Mouse (Mus musculus): Measurements from ENCODE around the gene Gm20671. TPM values are rescaled to one million over a fixed set of nuclear protein-coding genes. Genes with fewer than 3 reads are reported as not detected.
"Not testable (repeated sequence)": the region's sequence is repeated elsewhere in the genome, so short reads cannot be mapped to it uniquely, and the experiment has no call there.

The Gm20671 gene
- not detected in 2 replicates for polyA plus RNA-seq (2015; fragmentation: Nextera tagmentation; extraction: Ambion mirVana)

- no peak for DNase-seq (ENCODE audit: low spot score)
Measured at GRCm38 (mm10) chr5:32827009-32827408, at the start of gene Gm20671. Gm20671 (minus strand) TSS chr5:32827109.

DNA sequence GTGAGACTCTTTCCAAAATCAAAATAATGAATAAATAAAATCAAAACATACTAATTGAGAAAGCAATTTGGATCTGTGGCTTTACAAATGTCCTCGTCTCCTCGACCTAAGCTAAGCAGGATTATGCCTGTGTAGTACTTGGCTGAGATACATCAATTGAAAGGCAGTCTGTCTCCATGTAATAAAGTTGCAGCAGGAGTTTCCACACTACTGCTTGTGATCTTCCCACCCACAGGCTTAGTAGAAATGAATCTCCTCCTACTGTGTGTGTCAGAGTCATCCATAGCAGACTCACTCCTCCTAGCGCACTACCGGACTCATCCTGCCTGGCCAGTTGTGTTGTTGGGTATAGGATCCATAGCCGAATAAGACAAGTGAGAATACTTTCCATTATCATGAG lies 45.4 kb upstream of the Gm20671 start:
- no peak for DNase-seq (ENCODE audit: low spot score)

DNA sequence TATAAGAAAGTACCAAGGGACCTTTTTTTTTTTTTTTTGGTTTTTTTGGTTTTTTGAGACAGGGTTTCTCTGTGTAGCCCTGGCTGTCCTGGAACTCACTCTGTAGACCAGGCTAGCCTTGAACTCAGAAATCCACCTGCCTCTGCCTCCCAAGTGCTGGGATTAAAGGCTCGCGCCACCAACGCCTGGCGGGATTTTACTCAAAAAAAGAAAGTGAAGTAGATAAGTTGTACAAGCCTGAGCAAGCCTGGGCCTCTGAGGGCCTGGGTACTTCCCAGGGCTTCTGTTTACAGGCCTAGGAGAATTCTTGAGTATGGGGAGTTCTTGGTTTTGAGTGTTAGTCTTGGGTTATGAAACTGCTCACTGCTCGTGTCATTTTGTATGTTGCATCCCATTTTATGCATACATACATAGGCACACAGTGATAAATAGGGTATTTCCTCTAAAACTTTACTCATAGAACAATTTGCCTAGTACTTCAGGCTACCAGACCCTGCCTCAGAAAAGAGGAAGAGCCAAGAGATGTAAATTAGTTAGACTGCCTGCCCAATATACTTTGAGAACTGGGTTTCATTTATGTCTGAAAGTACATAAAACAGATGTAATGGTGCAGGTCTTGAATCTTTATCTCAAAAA lies 42.6 kb upstream of the Gm20671 start:
- no peak for DNase-seq (ENCODE audit: low spot score)

DNA sequence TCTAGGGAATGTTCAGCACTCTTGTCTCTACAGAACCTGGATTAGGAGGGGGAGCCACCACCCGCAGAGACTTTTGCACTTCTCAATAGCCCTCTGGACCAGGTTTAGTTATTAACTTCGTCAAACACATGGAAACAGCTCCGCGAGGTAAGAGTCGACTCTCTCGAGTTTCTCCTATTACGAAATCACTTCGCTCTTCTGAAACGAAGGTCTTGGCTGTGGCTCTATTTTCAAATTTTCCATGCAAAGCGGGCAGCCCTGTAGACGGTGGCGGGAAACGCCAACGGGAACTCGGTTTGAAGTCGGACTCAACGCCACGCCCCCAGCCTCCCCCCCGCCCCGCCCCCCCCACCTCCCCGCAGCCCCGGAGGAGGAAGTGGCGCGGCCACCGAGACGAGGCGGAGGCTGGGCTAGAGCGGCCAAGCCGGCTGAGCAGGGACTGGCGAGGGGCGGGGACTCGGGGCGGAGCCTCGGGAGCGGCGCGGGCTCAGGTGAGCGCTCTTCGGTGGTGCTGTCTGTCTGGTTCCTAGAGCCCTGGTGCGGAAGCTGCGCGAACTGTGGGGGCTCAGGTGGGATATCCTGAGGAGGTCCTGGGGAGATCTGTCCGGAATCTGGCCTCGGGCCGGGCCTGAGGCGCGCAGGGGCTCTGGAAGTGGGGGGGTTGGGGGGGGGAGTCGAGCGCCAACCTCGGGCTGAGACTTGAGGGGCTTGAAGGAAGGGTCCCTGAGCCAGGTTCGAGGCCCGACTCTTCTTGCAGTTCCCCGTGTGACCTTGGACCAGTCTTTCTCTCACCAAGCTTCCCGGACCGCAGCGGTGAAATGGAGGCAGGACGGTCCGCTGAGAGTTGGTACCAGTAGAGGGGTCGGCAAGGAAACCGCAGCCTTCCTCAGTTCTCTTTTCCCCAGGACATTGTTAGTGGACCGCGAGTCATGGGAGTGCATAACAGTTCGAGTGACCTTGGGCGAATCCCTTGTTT lies 36.6 kb upstream of the Gm20671 start, which contains the start of gene Depdc5:
Gene Depdc5, plus strand, starts transcription at position 449 of the 976 bp plus-strand sequence.
- peak; percentile 94 for DNase-seq (ENCODE audit: low spot score)

DNA sequence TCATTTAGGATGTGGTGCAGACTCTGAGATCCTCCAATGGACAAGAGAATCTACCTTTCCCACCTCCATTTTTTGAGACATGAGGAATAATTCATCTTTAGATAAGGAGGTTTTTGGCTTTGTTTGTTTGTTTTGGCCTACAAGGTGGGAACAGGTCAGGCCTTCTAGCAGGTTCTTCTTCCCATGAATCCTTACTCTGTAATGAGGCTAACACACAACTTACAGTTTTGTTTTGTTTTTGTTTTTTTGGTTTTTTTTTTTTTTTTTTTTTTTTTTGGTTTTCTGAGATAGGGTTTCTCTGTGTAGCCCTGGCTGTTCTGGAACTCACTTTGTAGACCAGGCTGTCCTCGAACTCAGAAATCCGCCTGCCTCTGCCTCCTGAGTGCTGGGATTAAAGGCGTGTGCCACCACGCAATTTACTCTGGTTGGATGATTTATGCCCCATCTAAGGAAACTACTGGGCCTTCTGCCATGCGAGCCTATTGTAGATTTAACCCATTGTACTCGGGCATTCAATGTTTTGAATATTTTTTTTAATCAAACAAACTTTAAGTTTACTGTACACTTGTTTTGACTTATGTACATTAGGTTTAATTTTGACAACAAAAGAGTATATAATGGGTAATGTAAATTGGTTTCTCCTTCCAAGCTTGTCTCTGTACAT lies 35.7 kb upstream of the Gm20671 start:
- no peak for DNase-seq (ENCODE audit: low spot score)

GRCm38 (mm10) chr5:32861082-32861481 lies 34.2 kb upstream of the Gm20671 start:
- DNase-seq (ENCODE audit: low spot score): no peak

DNA sequence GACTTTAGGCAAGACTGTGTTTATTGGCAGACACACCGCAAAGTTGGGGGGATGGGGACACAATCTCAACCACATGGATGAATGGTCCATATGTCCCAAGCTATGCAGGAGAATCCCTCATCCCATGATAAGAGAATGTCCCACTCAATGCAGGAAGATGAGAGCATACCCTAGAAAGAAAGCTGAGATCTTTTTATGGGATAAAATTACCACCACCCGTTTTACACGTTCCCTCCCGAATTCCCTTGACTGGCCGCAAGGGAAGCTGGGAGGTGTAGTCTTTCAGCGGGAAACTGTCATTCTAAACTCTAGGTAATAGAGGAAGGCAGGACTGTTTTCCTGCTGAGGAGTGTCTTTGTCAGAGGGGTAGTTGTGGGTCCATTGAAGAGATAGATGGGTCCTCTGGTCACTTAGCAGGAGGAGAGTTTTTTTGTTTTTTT lies 30.9 kb upstream of the Gm20671 start:
- peak; percentile 27 for DNase-seq (ENCODE audit: low spot score)

DNA sequence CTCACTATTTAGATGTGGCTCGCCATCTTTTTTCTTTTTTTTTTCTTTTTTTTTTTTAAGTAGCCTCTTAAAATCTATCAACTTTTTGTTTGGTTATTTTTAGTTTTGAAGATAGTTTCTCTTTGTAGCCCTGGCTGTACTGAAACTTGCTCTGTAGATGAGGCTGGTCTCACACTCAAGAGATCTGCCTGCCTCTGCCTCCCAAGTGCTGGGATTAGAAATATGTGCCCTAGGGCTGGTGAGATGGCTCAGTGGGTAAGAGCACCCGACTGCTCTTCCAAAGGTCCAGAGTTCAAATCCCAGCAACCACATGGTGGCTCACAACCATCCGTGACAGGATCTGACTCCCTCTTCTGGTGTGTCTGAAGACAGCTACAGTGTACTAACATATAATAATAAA lies 28.4 kb upstream of the Gm20671 start:
- DNase-seq (ENCODE audit: low spot score): not testable (repeated sequence)

DNA sequence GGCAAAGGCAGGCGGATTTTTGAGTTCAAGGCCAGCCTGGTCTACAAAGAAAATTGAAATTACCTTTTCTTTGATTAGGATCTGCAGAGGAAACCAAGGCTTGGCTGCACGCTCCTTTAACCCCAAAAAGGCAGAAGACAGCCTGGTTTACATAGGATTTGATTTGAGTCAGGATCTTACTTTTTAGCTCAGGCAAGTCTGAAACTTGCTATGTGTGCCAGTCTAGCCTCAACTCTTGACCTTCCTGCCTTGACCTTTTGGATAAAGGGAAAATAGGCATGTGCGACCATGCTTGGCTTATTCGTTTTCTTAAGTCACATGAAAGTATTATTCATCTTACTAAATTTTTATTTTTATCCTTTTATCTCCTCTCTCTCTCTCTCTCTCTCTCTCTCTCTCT lies 27.9 kb upstream of the Gm20671 start:
- no peak for DNase-seq (ENCODE audit: low spot score)

DNA sequence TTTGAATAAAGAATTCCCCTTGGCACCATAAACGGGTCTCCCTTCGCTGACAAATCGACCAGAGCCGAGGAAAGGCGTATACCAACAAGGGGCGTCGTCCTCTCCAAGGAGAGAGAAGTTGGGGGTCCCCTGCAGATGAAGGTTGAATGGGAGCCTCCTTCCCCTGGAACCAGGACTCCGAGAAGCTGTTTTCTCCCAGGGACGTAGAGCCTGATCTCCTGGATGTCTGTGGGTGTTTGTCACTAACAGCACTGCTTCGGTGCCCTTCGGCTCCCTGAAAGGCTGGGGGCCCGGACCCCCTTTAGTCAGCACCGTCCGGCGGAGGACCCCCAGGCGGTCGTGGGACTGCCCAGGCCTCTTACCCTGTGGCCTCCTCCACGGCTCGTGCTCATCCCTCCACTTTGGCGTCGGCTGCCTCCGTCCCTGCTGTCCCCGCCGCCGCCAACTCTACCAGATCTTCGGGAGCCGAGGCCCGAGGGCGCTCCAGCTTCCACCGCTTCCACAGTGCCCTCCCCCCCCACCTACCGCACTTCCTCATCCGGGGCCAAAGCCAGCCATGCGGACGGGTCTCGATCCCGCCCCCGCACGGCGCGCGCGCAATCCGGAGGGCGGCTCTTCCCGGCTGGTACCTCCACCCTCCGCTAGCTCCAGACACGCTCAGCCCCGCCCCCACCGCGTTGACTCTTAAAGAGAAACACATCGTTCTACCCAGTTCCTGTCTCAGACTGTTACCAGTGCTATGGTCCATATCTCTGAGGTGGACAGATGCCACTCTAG lies 27.0 kb upstream of the Gm20671 start, which contains the start of gene Prr14l:
Gene Prr14l, minus strand, starts transcription at position 526 of the 777 bp plus-strand sequence.
- DNase-seq (ENCODE audit: low spot score): peak; percentile 98

GRCm38 (mm10) chr5:32852026-32852425 lies 25.1 kb upstream of the Gm20671 start:
- no peak for DNase-seq (ENCODE audit: low spot score)

DNA sequence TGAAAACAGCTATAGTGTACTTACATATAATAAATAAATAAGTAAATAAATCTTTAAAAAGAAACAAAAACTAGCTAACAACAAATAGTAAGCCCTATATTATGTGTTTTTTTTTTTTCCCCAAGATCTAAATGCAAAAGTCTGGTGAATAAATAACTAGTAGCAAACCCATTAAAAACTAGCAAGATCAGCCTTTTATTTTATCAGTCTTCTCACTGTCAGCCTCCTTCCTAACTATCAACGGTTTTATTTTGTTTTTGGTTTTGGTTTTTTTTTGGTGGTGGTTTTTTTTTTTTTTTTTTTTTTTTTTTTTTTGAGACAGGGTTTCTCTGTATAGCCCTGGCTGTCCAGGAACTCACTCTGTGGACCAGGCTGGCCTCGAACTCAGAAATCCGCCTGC lies 22.7 kb upstream of the Gm20671 start:
- not testable (repeated sequence) for DNase-seq (ENCODE audit: low spot score)

GRCm38 (mm10) chr5:32849178-32849577 lies 22.3 kb upstream of the Gm20671 start:
- no peak for DNase-seq (ENCODE audit: low spot score)

- no peak for DNase-seq (ENCODE audit: low spot score)
Measured at GRCm38 (mm10) chr5:32840029-32840428, 13.1 kb upstream of the Gm20671 start.

- no peak for DNase-seq (ENCODE audit: low spot score)
Measured at GRCm38 (mm10) chr5:32836976-32837375, 10.1 kb upstream of the Gm20671 start.

- no peak for DNase-seq (ENCODE audit: low spot score)
Measured at GRCm38 (mm10) chr5:32834497-32834896, 7.6 kb upstream of the Gm20671 start.

DNA sequence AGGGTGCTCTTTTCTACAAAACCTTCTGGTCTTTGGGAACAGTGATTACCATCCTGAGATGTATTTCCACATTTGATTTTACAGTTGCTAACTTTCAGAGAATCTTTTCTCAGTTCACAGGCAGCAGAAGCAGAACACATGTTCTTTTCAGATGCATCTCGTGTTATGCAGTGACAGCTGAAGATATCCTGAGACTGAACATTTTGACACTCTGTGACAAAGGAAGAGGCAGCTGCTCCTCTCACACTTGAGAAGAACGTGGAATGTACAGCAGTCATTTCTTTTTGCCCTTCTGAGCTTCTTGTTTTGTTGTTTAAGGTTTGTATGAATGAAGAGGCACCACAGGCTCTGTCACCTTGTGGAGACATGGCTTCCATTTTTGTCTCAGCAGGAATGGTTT lies 3.1 kb upstream of the Gm20671 start:
- DNase-seq (ENCODE audit: low spot score): no peak

DNA sequence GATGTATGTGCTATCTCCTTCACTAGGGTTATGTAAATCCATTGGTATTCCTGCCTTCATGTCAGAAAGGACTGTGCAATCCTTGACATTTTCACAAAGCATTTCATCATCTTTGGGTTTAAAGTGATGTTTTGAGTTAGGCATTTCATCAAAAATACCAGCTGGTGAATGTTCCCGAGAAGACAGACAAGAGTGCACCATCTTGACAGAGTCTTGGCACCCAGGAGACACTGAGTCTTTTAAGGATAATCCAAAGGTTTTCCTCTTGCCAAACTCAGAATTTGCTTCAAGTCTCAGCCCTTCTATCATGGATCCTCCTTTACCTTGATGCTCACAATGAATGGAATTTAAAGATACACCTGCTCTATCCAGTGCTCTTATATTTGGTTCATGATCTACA lies 1.9 kb upstream of the Gm20671 start:
- not testable (repeated sequence) for DNase-seq (ENCODE audit: low spot score)

GRCm38 (mm10) chr5:32820471-32820870 lies 6.4 kb downstream of the Gm20671 start:
- no peak for DNase-seq (ENCODE audit: low spot score)

DNA sequence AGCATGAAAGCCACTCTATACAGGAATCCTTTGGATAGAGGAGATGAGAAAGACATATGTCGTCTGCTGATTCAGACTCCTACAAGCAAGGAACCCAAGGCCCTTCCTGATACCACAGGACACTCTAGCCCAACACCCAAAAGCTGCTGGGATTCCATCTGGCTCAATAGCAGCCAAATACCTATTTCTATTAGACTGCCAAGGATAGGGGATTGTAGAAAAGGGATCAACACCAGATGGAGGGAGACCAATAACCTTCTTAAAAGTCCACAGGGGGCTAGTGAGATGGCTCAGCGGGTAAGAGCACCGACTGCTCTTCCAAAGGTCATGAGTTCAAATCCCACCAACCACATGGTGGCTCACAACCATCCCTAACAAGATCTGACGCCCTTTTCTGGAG lies 11.5 kb downstream of the Gm20671 start:
- no peak for DNase-seq (ENCODE audit: low spot score)

DNA sequence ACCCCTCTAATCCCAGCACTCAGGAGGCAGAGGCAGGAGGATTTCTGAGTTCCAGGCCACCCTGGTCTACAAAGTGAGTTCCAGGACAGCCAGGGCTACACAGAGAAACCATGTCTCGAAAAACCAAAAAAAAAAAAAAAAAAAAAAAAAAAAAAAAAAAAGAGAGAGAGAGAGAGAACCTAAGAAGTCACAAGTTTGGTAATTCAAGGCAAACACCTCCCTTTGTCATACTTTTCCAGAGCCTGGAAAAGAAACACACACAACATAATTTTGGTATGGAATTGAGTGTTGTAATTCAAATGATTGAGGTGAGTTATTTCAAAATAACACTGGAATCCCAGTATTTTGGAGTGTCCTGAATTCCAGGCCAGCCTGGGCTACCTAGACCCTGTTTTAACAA lies 40.5 kb downstream of the Gm20671 start:
- DNase-seq (ENCODE audit: low spot score): not testable (repeated sequence)

Measured in thymus, postnatal 0 days (tissue).